Mouse (Mus musculus): ENCODE data around the gene Serpina5.
"Not testable (repeated sequence)": the region's sequence is repeated elsewhere in the genome, so short reads cannot be mapped to it uniquely, and the experiment has no call there.

Serpina5 gene

GRCm38 (mm10) chr12:104100768-104101167 is at the start of gene Serpina5:
TSS of gene Serpina5 (plus strand) at chr12:104101113.
- DNase-seq (ENCODE audit: low spot score), result no peak

GRCm38 (mm10) chr12:104053995-104054394 is 46.9 kb upstream of the Serpina5 start:
- DNase-seq (ENCODE audit: low spot score), result no peak

GRCm38 (mm10) chr12:104055755-104056154 is 45.2 kb upstream of the Serpina5 start:
- no peak for DNase-seq (ENCODE audit: low spot score)

- DNase-seq (ENCODE audit: low spot score), result peak; percentile 63
These were observed 43.9 kb upstream of the Serpina5 start for GRCm38 (mm10) chr12:104057050-104057449.

GRCm38 (mm10) chr12:104057531-104057930 is 43.4 kb upstream of the Serpina5 start:
- no peak for DNase-seq (ENCODE audit: low spot score)

GRCm38 (mm10) chr12:104060126-104060525 is 40.8 kb upstream of the Serpina5 start:
- no peak for DNase-seq (ENCODE audit: low spot score)

GRCm38 (mm10) chr12:104061862-104062261 is 39.1 kb upstream of the Serpina5 start:
- DNase-seq (ENCODE audit: low spot score), result no peak

GRCm38 (mm10) chr12:104064532-104064931 is 36.4 kb upstream of the Serpina5 start:
- DNase-seq (ENCODE audit: low spot score), result no peak

- no peak for DNase-seq (ENCODE audit: low spot score)
These were observed 35.9 kb upstream of the Serpina5 start for GRCm38 (mm10) chr12:104064996-104065395.

- no peak for DNase-seq (ENCODE audit: low spot score)
These were observed 34.7 kb upstream of the Serpina5 start for GRCm38 (mm10) chr12:104066241-104066640.

GRCm38 (mm10) chr12:104067549-104067948 is 33.4 kb upstream of the Serpina5 start:
- peak; percentile 59 for DNase-seq (ENCODE audit: low spot score)

GRCm38 (mm10) chr12:104069620-104070019 is 31.3 kb upstream of the Serpina5 start:
- peak; percentile 67 for DNase-seq (ENCODE audit: low spot score)

GRCm38 (mm10) chr12:104071708-104072107 is 29.2 kb upstream of the Serpina5 start:
- DNase-seq (ENCODE audit: low spot score), result no peak

- no peak for DNase-seq (ENCODE audit: low spot score)
These were observed 28.6 kb upstream of the Serpina5 start for GRCm38 (mm10) chr12:104072286-104072685.

- DNase-seq (ENCODE audit: low spot score), result no peak
These were observed 10.8 kb upstream of the Serpina5 start for GRCm38 (mm10) chr12:104090119-104090518.

- no peak for DNase-seq (ENCODE audit: low spot score)
These were observed 9.6 kb upstream of the Serpina5 start for GRCm38 (mm10) chr12:104091303-104091702.

- no peak for DNase-seq (ENCODE audit: low spot score)
These were observed 4.9 kb downstream of the Serpina5 start for GRCm38 (mm10) chr12:104105847-104106246.

- no peak for DNase-seq (ENCODE audit: low spot score)
These were observed 6.0 kb downstream of the Serpina5 start for GRCm38 (mm10) chr12:104106919-104107318.

GRCm38 (mm10) chr12:104108507-104108906 is 7.6 kb downstream of the Serpina5 start:
- no peak for DNase-seq (ENCODE audit: low spot score)

- not testable (repeated sequence) for DNase-seq (ENCODE audit: low spot score)
These were observed 11.4 kb downstream of the Serpina5 start, which contains the start of gene Serpina3a for GRCm38 (mm10) chr12:104112333-104112732. TSS of gene Serpina3a (plus strand) at chr12:104112724.

GRCm38 (mm10) chr12:104114921-104115579 is 14.1 kb downstream of the Serpina5 start:
- no peak for DNase-seq (ENCODE audit: low spot score)

- no peak for DNase-seq (ENCODE audit: low spot score)
These were observed 22.2 kb downstream of the Serpina5 start for GRCm38 (mm10) chr12:104123097-104123496.

- no peak for DNase-seq (ENCODE audit: low spot score)
These were observed 23.1 kb downstream of the Serpina5 start for GRCm38 (mm10) chr12:104123996-104124395.

GRCm38 (mm10) chr12:104125021-104125560 is 24.2 kb downstream of the Serpina5 start:
- no peak for DNase-seq (ENCODE audit: low spot score)
